Mouse (Mus musculus) B cell, adult (primary cell): ENCODE results near the gene Carhsp1. TPM values are rescaled to one million over a fixed set of nuclear protein-coding genes. Genes with fewer than 3 reads are reported as not detected.

Source experiments
- total RNA-seq: library from RNA; stranded (reverse); gene quantifications from 4 replicates; pipeline ENCODE4 v1.2.4, GENCODE M21; 2023; ENCODE audit not compliant: inconsistent age

Gene Carhsp1
- total RNA-seq, result 17.7 to 22.2 TPM (median 18.6 TPM) in 4 replicates

DNA sequence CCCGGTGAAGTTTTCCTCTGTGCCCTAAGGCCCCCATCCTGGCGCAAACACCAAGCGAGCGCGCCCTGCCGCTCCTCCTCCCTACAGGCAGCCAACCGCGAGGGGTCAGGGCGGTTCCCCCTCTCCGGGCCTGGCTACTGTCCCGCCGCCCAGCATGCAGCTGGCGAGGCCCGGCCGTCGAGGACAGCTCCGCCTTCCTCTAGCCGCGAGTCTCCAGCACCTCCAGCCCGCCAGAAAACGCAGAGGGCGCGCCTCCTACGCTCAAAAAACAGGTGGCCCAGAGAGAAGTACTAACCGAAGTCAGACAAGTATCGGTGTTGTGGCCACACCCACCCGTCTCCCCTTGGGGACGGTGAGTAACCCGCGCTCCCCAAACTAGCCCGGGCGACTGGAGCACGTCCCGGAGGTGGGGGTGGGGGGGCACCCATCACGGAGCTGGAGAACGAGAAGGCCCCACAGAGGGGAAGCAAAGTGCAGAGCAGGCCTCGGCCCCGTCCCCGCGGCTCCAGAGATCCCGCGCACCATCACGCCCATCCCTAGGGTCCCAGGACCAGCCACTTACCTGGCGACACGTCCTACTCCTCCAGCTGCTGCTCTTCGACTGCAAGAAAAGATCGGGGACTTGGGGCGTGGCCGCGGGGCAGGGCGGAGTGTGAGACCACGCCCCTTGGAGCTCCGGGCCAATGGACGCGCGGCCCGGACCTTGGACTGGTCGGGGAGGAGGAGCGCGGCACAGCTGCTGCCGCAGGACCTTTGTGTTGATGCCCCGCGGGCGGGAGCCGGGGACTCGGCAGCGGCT lies at the start of gene Carhsp1:
Gene Carhsp1 (minus strand): TSS at position 605 of the 799 bp plus-strand sequence.

DNA sequence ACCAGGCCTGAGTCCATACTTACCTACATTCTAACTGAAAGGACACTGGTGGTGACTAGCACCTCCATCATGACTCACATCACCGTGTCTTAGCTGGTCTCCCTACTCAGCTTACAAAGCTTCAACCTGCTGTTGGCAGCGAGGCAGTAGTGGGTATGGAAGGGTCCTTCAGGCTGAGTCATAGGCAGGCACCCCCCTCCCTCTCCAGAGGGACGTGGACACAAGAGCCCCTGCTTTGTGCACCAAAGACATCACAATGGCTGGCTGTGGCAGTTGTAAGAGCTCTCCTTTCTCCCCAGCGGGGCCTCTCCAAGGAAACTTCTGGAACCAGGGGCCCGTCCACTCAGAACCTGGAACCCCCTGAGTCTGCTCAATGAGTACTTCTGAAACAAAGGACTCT lies 8.5 kb upstream of the Carhsp1 start, which contains the start of gene Gm5767:
Gene Gm5767 (plus strand): TSS at position 301 of the 400 bp plus-strand sequence.

DNA sequence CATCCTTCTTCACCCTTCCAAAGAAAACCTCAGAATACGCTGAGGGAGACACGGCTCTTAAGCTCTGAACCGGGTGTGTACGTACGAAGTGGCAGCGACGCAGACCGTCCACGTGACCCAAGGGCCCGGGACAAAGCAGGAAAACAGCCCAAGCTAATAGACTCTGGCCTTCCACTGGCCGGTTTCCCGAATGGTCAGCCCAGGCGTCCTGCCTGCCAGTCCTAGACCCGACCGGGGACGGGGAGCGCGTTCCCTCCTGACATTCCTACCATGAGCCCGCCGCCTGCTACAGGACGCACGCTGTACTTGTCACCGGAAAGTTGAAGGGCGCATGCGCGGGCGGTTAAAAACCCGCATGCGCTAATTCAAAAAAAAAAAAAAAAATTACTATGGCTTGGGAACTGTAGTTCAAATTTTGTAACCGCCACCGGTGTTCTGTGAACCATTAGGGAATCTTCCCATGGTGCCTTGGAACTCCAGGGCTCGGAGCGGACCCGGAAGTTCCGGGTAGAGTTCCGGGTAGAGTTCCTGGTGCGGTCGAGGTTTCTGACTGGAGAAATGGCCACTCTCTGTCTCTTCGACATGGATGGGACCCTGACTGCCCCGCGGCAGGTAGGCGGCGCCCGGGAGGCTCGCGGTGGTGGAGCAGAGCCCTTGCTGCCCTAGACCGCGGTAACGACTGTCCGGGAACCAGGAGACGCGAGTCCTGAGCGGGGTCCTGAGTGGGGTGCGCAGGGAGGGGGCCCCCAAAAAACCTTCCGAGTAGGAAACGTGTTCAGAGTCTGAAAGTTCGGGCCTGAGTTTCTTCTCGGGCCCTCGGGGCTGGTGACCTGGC lies 34.5 kb downstream of the Carhsp1 start, which contains the start of the genes Pmm2 and Tmem186:
Gene Pmm2 (plus strand): TSS at position 458 of the 835 bp plus-strand sequence.
Gene Tmem186 (minus strand): TSS at position 496 of the 835 bp plus-strand sequence.

Other genes starting within 250 kb of the Carhsp1 start
- gene Tmem114, start 247.0 kb downstream of the Carhsp1 start, total RNA-seq, result not detected in 4 replicates
- gene Mettl22, start 201.4 kb downstream of the Carhsp1 start, total RNA-seq, result 17.2 to 23.2 TPM (median 21.9 TPM) in 4 replicates
- gene Abat, start 158.7 kb downstream of the Carhsp1 start, total RNA-seq, result 1.4 TPM in 1 of 4 replicates, not detected in the others
- gene Pmm2, start 34.5 kb downstream of the Carhsp1 start, total RNA-seq, result 75.0 to 85.1 TPM (median 83.6 TPM) in 4 replicates
- gene Tmem186, start 34.4 kb downstream of the Carhsp1 start, total RNA-seq, result 8.6 to 11.9 TPM (median 10.4 TPM) in 4 replicates
- not detected in 4 replicates for gene Gm5767, start 8.6 kb upstream of the Carhsp1 start, total RNA-seq
- gene Usp7, start 120.2 kb upstream of the Carhsp1 start, total RNA-seq, result 257 to 286 TPM (median 266 TPM) in 4 replicates
- gene 1810013L24Rik, start 157.9 kb upstream of the Carhsp1 start, total RNA-seq, result 95.7 to 100 TPM (median 98.3 TPM) in 4 replicates